Mouse (Mus musculus) lung, embryonic 14.5 days (tissue): Measurements from ENCODE around the gene Rarres1. TPM values are rescaled to one million over a fixed set of nuclear protein-coding genes. Genes with fewer than 3 reads are reported as not detected.

Source experiments
- ATAC-seq: fragments of 200-750 bp; cut with Nextera tagmentation; 2 replicates; pipeline ENCODE4 v1.8.0; 2017; ENCODE audit warnings: mild to moderate bottlenecking, moderate TSS enrichment, moderate library complexity; ENCODE audit not compliant: insufficient read depth
- DNase-seq: peaks from one replicate; pipeline ENCODE4 v3.0.0-alpha.2; 2015
- H3K27ac ChIP-seq: fragments of 300-500 bp; sonication (generic); 2 replicates; pipeline ENCODE4 v1.5.1; 2014; ENCODE audit warnings: low read depth, mild to moderate bottlenecking, moderate library complexity
- H3K27me3 ChIP-seq: fragments of 300-500 bp; sonication (generic); 2 replicates; pipeline ENCODE4 v1.6.1; 2014; ENCODE audit warnings: low read length, control low read depth; ENCODE audit not compliant: insufficient read depth
- H3K36me3 ChIP-seq: fragments of 300-500 bp; sonication (generic); 2 replicates; pipeline ENCODE4 v1.6.1; 2014; ENCODE audit warnings: control low read depth; ENCODE audit not compliant: insufficient read depth
- H3K4me1 ChIP-seq: fragments of 300-500 bp; sonication (generic); 2 replicates; pipeline ENCODE4 v1.6.1; 2014; ENCODE audit warnings: antibody characterized with exemption, control low read depth; ENCODE audit not compliant: insufficient read depth
- H3K4me2 ChIP-seq: fragments of 300-500 bp; sonication (generic); 2 replicates; pipeline ENCODE4 v1.6.1; 2014; ENCODE audit warnings: mild to moderate bottlenecking
- H3K4me3 ChIP-seq: fragments of 300-500 bp; sonication (generic); 2 replicates; pipeline ENCODE4 v1.5.1; 2014; ENCODE audit warnings: low read depth, low read length
- H3K9ac ChIP-seq: fragments of 300-500 bp; sonication (generic); 2 replicates; pipeline ENCODE4 v1.6.1; 2014
- H3K9me3 ChIP-seq: fragments of 300-500 bp; sonication (generic); 2 replicates; pipeline ENCODE4 v1.6.1; 2016; ENCODE audit warnings: low read depth, low read length, control low read depth
- CTCF ChIP-seq: IDR thresholded peaks from 2 replicates; pipeline ENCODE4 v1.5.1; 2016; ENCODE audit warnings: antibody characterized with exemption, low read depth
- WGBS: fragments of 180-500 bp; shearing (Covaris S2); extraction: QIAGEN DNeasy Blood & Tissue Kit; methylation state at CpG from one replicate; pipeline ENCODE4 v1.1.7; 2014; 5-methylcytosine and 5-hydroxymethylcytosine counted together
- polyA plus RNA-seq: library from polyadenylated mRNA; unstranded; fragments of >200 nt; fragmentation: Nextera tagmentation; extraction: Ambion mirVana; gene quantifications from 2 replicates; pipeline ENCODE4 v1.2.1, GENCODE M21; 2014

Rarres1 gene
- polyA plus RNA-seq, 1 experiment from 2014 or later: 5.1 TPM

DNA sequence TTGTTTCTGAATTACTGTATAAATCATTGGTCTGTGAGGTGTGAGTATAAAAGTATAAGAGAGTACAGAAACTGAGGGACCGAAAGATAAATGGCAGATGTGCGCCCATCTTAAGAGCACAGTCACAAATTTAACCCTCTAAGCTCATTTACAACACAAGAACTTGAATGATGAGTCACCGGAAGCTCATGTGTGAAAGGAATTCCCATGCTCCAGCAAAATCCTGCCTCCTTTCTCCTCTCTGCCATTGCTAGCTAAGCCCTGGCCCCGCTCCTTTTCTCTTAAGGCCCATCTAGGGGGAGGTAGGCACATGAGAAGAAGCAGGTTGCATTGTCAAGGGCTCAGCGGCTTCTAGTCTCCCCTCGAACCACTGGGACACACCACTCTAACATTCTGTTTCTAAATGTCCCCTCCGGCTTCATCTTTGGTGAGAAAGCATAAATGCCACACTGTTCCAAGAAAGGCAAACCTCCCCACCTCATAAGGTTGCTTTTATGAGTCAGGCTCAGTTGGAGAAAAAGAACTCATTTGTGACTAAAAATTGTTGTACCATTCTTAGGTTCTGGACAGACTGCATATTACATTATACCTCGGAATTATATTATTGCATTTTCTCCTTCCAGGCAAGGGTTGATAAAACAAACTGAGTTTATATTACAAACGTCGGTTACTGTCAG lies 7.0 kb downstream of the Rarres1 start:
- no peak overlapping the region for H3K4me3 ChIP-seq
- no peak for TF ChIP-seq CTCF
- ATAC-seq (no peak), DNase-seq (no peak)
- WGBS: 77% methylated on average over 10 of the region's 10 CpGs
- no peaks in the 10 kb centered on the region for H3K36me3 ChIP-seq
- no peak overlapping the region for H3K27ac ChIP-seq
- H3K4me1 ChIP-seq: no peaks in the 10 kb centered on the region
- H3K9me3 ChIP-seq: no peaks in the 10 kb centered on the region
- peaks cover under 1% of the 10 kb centered on the region; the same call in 1 of the 2 replicates for H3K27me3 ChIP-seq
- H3K9ac ChIP-seq: no peak overlapping the region
- H3K4me2 ChIP-seq: no peak overlapping the region

DNA sequence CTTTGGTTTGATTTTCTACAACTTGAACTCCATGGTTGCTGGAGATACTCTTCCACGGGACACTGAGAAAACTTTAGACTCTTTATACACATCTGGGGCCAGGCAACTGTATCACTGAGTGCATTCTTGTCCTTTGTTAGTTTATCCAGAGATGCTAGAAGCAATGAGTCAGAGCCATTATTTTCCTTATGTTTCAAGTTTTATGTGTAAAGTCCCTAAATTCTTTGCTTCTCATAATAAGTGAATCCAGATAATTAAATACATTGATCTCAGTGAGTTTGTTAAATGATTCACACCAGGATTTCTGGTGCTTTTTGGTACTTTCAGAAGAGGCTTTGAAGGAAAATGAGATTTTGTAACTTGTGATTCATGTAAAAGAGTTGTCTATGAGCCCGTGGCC lies 10.0 kb downstream of the Rarres1 start:
- Histone ChIP-seq H3K9me3 (no peaks in the 10 kb centered on the region), H3K9ac (no peak overlapping the region), H3K27me3 (no peaks in the 10 kb centered on the region), H3K4me3 (no peak overlapping the region), H3K4me1 (no peaks in the 10 kb centered on the region), H3K36me3 (no peaks in the 10 kb centered on the region), H3K27ac (no peak overlapping the region), H3K4me2 (no peak overlapping the region)
- ATAC-seq: no peak
- 82% methylated on average over 2 of the region's 2 CpGs for WGBS
- DNase-seq: no peak
- no peak for TF ChIP-seq CTCF

DNA sequence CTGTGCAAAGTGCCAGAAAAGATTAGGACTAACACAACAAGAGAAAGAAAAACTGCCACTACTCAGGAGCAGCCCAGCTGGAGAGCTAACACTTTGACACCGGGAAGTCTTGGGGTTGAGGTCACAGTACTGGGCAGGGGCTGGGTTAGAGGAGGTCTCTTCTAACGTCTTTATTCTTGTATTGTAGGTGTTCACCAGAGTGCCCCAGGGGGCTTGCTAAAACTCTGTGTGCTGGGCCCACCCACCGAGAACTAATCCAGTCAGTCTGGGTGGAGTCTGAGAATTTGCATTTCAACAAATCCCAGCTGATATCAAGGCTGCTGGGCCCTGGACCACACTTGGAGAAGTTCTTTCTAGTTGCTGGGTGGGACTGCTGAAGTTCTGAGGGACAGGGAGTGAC lies 11.4 kb downstream of the Rarres1 start:
- ATAC-seq (no peak), DNase-seq (no peak)
- no peak overlapping the region for H3K4me3 ChIP-seq
- no peak for TF ChIP-seq CTCF
- H3K4me2 ChIP-seq: no peak overlapping the region
- no peaks in the 10 kb centered on the region for H3K4me1 ChIP-seq
- no peak overlapping the region for H3K27ac ChIP-seq
- WGBS: 10% methylated on average over 3 of the region's 3 CpGs
- no peaks in the 10 kb centered on the region for H3K9me3 ChIP-seq
- no peaks in the 10 kb centered on the region for H3K27me3 ChIP-seq
- no peak overlapping the region for H3K9ac ChIP-seq
- H3K36me3 ChIP-seq: no peaks in the 10 kb centered on the region

DNA sequence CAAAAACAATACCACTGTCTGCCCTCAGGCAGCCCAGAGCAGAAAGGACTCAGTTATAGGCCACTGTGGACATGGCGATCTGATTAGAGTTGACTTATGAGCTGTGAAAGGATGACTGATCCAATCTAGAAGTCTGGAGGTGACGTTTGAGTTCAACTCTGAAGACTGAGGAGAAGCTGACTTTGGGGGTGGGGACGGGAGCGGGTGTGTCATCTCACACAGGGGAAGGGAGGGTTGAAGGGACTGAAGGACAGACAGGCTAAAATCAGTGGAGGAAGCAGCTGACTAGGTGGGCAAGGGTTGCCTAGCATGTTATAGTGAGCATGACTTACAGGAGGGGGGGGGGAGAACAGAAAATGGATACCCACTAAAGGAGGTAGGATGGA lies 15.9 kb downstream of the Rarres1 start:
- Histone ChIP-seq H3K27me3 (no peaks in the 10 kb centered on the region), H3K4me1 (no peaks in the 10 kb centered on the region), H3K27ac (no peak overlapping the region), H3K36me3 (no peaks in the 10 kb centered on the region), H3K4me3 (no peak overlapping the region), H3K9me3 (no peaks in the 10 kb centered on the region), H3K9ac (no peak overlapping the region), H3K4me2 (no peak overlapping the region)
- no peak for TF ChIP-seq CTCF
- ATAC-seq (no peak), DNase-seq (no peak)
- 78% methylated on average over 4 of the region's 4 CpGs for WGBS

DNA sequence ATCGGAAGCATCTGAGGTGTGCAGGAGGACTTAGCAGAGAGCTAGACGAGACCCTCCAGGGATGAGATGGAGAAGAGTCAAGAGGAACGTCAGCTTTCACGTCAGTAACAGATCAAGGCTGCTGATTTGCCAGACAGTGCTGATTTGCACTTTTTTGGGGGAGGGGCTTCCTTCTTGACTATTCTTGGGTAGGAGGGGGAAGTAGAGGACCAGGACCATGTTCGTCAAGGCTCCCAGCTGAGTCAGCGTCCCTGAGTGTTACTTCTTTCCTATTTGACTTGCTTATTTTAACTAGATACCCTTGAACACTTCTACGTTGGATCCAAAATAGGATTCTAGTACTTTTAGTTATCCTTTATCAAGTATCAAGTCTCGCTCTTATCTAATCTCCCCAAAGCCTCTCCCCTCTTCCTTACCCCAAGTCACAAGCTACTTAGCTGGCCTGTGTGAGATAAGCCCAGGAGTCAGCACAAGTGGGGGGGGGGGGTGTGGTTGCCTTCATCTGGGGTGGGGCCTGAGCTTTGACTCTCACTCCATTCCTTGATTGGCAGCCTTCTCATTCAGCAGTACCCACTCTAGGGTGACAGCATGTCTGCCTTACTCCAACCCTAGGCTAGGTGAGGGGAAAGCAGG lies 16.4 kb downstream of the Rarres1 start:
- Histone ChIP-seq H3K4me1 (no peaks in the 10 kb centered on the region), H3K4me2 (no peak overlapping the region), H3K4me3 (no peak overlapping the region), H3K36me3 (no peaks in the 10 kb centered on the region), H3K27me3 (no peaks in the 10 kb centered on the region), H3K9me3 (no peaks in the 10 kb centered on the region), H3K9ac (no peak overlapping the region), H3K27ac (no peak overlapping the region)
- ATAC-seq (no peak), DNase-seq (no peak)
- 84% methylated on average over 8 of the region's 8 CpGs for WGBS
- no peak for TF ChIP-seq CTCF

DNA sequence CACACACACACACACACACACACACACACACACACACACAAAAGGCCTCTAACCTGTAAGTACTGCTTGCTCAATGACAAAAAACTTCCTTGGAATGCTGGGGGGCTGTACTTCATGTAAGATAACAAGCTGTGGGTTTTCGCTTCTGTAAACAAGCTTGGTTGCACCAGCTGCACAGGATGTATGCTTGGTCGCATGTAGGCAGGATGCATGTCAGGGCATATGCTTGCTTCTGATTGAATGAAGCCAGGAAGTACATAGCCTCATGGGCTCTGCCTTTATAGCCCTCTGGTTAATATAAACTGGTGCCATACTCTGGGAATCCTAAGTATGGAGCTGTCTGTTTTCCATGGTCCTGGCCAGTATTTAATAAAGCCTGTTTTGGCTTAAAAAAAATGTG lies 17.3 kb downstream of the Rarres1 start:
- Histone ChIP-seq H3K9me3 (no peaks in the 10 kb centered on the region), H3K4me2 (no peak overlapping the region), H3K27ac (no peak overlapping the region), H3K9ac (no peak overlapping the region), H3K4me1 (no peaks in the 10 kb centered on the region), H3K27me3 (no peaks in the 10 kb centered on the region), H3K4me3 (no peak overlapping the region), H3K36me3 (no peaks in the 10 kb centered on the region)
- no peak for DNase-seq
- TF ChIP-seq CTCF: no peak
- ATAC-seq: no peak
- 56% methylated on average over 2 of the region's 2 CpGs for WGBS

DNA sequence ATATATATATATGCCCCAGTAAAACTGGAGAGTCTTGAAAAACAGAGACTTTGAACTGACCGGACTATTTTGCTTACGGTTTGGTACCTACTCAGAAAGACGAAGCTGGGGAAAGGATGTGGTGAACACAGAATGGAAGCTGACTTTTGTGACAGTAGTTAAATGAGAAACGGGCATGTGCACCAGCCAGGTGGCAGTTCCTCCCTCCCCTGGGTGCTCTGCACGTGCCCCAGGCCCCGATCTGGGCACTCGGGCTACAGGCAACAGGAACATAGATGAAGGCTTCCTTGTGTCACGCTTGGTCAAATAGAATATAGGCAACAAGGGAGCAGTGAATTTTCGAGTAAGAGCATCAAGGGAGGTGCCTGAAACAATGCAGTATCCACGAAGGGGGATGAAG lies 19.0 kb downstream of the Rarres1 start:
- H3K4me2 ChIP-seq: no peak overlapping the region
- no peak for DNase-seq
- no peak for ATAC-seq
- no peaks in the 10 kb centered on the region for H3K27me3 ChIP-seq
- WGBS: 89% methylated on average over 10 of the region's 10 CpGs
- no peak overlapping the region for H3K9ac ChIP-seq
- H3K4me1 ChIP-seq: no peaks in the 10 kb centered on the region
- H3K4me3 ChIP-seq: no peak overlapping the region
- no peak for TF ChIP-seq CTCF
- H3K27ac ChIP-seq: no peak overlapping the region
- no peaks in the 10 kb centered on the region for H3K9me3 ChIP-seq
- H3K36me3 ChIP-seq: no peaks in the 10 kb centered on the region
